Mouse (Mus musculus) adrenal gland, adult 18-20 months (tissue): ENCODE results near the gene Mid1. TPM values are rescaled to one million over a fixed set of nuclear protein-coding genes. Genes with fewer than 3 reads are reported as not detected.
"Not testable (repeated sequence)": the region's sequence is repeated elsewhere in the genome, so short reads cannot be mapped to it uniquely, and the experiment has no call there.

Source experiments
- DNase-seq, 2 experiments: peaks; one replicate each; pipeline ENCODE4 v3.0.0; 2021 to 2022; ENCODE audit warnings: low spot score in 2 of 2
- total RNA-seq, 2 experiments: library from RNA; stranded (reverse); gene quantifications; 1 replicate in 1 of 2; 2 replicates in 1 of 2; pipeline ENCODE4 v1.2.3; 2021

Mid1 gene
- total RNA-seq, 2 experiments from 2014 or later = 11.8 to 17.1 TPM

- DNase-seq = no peak
Measured at GRCm38 (mm10) chrX:169950596-169950995, 265.6 kb downstream of the Mid1 start.

- DNase-seq = no peak
Measured at GRCm38 (mm10) chrX:169969337-169969736, 284.3 kb downstream of the Mid1 start.

GRCm38 (mm10) chrX:169969765-169970164 is 284.8 kb downstream of the Mid1 start:
- DNase-seq = not testable (repeated sequence)

GRCm38 (mm10) chrX:169970546-169970945 is 285.5 kb downstream of the Mid1 start:
- DNase-seq = not testable (repeated sequence)

- peak in 1 of 2 experiments; percentile 3 for DNase-seq
Measured at GRCm38 (mm10) chrX:169971562-169971961, 286.6 kb downstream of the Mid1 start.

GRCm38 (mm10) chrX:169972131-169972530 is 287.1 kb downstream of the Mid1 start:
- peak in 1 of 2 experiments; percentile 18 for DNase-seq

GRCm38 (mm10) chrX:169972791-169973494 is 287.9 kb downstream of the Mid1 start:
- DNase-seq = peak in 1 of 2 experiments; percentile 46

DNA sequence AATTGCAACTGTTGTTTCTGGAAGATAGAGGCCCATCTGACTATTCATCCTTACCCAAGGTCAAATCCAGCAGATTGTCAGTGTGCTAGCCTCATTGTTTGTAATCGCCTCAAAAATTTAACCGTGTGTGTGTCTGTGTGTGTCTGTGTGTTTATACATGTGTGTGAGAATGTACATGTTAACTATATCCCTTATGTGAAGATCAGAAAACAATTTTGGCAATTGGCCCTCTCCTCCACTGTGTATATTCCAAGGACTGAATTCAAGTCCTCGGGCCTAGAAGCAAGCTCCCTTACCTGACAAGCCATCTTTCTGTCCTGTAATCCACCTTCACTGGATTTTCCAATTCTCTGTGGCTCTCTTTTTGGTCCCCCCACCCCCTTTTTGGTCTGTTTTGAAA is 288.8 kb downstream of the Mid1 start:
- peak in 1 of 2 experiments; percentile 71 for DNase-seq

DNA sequence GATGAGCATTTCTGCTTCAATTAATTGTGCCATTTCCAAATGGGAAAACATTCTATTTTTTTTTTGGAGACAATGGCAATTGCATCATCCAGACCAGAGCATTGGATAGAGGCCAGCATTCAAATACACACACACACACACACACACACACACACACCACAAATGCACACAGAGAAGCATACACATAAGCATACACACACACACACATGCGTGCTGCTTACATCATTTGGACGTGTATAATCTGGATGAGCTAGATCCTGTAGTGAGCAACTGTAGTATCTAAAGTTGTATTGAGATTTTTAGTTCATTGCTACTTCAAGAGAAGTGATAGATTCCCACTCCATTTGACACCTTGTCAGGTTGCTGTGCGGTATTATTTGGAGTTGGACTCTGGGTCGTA is 289.5 kb downstream of the Mid1 start:
- DNase-seq = peak in 1 of 2 experiments; percentile 56

DNA sequence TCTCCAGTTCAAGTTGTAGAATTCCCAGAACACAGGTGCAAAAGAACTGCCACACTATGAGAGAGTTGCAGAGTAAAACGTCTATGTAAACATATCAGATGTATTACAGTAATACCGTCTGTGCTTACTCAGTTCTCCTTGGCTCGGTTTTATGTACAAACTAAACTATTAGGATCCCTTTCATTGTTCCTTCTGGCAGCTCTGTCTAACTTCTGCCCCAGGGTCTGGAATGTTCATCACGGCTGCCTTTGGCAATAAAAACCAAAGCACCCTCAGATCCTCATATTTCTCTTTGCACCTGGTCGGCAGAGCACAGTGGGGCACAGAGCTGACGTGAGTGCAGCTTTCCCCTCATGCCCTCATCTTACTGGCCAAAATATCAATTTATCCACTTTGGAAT is 290.0 kb downstream of the Mid1 start:
- peak in 1 of 2 experiments; percentile 46 for DNase-seq

DNA sequence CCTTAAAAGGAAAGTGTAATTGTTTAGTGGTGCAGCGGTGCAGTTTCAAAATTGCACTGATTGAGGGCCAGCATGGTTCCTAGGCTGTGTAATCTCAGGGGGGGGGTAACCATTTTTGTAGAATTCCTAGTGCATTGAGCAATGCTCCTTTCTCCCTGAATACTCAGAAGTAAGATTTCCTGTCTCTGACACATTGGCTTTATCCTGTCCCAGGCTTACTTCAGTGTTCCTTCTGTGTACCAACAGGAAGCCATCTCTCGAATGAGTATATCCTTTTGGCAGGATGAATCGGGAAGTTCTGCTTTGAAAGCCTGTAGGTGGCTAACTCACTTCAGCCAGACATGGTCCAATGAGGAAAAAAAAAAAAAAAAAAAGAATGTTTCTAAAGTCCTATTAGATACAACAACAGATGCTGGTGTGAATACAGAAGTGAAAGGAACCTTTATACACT is 290.7 kb downstream of the Mid1 start:
- peak in 1 of 2 experiments; percentile 46 for DNase-seq

DNA sequence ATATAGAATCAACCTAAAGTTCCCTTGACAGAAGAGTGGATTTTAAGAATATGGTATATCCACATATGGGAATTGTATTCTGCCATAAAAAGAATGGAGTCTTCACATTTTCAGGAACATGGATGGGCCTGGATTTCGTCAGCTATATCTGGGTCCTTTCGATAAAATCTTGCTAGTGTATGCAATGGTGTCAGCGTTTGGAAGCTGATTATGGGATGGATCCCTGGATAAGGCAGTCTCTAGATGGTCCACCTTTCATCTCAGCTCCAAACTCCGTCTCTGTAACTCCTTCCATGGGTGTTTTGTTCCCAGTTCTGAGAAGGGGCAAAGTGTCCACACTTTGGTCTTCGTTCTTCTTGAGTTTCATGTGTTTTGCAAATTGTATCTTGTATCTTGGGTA is 291.3 kb downstream of the Mid1 start:
- peak in 1 of 2 experiments; percentile 7 for DNase-seq

GRCm38 (mm10) chrX:169977856-169978435 is 292.9 kb downstream of the Mid1 start:
- DNase-seq = not testable (repeated sequence)

- DNase-seq = peak; percentile 79 to 98
Measured at GRCm38 (mm10) chrX:169978436-169979381, 293.7 kb downstream of the Mid1 start.

DNA sequence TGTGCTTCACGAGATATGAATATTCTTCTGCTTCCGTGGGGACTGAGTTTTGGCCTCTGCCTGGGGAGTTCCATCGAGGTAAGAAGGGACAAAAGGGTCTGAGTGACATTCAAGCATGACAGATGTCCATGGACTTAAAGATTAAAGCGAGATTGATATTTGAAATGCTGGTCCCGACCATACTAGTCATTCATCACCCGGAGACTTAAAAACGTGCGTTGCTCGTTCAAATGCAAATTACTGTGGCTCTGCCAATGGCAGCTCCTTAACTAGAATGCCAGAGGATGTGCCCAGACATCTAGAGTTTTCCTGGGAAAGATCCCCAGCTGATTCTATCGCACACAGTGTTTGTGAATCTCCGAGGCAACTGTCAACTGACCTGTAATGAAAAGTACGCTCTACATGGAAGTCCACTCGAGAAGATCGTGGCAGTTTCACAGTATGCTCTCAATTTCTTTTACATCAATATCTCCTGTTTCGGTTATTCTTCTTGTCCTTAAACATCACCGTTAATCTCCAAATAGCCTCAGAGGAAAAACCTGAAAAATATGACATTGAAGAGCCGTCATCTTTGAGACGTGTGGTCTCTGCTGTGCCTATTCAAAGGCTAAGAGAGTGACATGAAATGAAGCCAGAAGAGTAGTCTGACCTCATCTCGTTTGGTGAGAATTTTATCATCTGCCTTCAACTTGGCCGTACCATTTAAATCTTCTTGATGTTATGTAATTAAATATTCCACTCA is 294.6 kb downstream of the Mid1 start:
- peak in 1 of 2 experiments; percentile 62 for DNase-seq

GRCm38 (mm10) chrX:169980203-169980556 is 295.2 kb downstream of the Mid1 start:
- DNase-seq = peak in 1 of 2 experiments; percentile 62

DNA sequence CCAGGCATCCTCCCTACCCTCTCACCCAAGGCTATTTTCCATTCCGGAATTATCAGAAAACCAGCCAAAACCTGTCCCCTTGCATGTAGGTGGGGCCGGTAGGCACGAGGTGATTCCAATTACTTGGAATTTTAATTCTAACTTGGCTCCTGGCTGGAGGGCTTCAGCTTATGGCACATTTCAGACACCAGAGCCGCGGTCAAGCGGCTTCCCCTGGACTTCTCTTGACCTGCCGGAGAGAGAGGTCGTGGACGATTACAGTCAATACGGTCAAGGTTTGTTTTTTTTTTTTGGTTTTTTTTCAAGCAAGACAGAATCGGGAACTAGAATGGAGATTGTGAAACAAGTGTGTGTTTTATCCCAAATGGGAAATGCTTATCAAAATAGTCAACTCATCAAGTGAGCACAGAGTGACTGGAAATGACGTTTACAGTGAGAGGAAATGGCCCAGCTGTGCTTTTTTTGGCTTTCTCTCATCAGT is 295.9 kb downstream of the Mid1 start:
- DNase-seq = peak in 1 of 2 experiments; percentile 74

DNA sequence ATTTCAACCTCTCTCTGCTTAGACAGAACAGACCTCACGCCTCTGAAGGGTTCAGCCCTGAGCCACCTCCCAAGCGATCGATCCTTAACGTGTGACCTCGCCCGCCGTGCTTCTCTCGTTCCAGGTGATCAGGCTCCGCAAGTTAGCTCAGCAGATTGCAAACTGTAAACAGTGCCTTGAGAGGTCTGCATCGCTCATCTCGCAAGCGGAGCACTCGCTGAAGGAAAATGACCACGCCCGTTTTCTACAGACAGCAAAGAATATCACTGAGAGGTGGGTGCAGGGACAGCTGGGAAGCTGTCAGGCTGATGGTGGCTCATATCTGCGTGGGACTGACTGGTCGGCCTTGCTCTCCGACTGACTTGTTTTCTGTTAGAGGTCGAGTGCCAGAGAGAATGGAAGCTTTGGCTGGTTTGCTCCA is 296.8 kb downstream of the Mid1 start:
- peak in 1 of 2 experiments; percentile 63 for DNase-seq

DNA sequence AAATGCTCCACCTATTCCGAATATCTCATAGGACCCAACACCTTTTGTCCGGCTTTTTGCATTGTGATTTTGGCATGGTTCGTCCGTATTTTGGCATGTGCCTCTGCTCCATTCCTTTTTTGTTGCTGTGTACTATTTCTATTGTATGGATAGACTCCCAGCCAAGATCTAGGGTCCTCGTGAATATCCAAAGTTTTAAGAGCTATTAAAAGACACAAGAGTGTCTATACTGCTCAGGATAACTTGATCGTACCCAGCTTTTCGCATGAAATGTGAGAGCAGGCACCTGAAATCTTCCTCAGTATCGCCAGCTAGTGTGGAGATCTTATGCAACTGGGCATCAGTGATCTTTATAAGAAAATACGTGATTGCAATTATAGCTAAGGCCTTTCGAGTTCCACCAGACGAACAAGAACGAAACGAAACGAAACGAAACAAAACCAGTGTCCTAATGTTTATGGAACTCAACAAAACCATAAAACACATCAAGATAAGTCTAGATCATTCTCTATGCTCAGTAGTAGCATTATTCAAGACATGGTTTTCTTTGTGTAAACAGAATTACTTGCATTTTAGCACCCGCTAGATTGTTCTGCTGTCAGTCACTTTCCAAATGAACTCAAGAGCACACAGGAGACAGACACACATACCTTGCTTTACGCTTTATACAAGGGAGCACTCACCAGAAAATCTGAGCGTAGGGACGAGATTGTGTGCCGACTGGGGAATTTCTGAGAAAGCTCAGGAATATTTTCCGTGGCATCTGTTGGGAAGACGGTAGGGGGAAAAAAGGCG is 297.8 kb downstream of the Mid1 start:
- DNase-seq = peak in 1 of 2 experiments; percentile 28
